Mouse (Mus musculus) c-Kit-positive CD71-positive TER-119-negative erythroid progenitor cells, embryonic 14.5 days (primary cell): ENCODE data around the gene Fibp.
"Not testable (repeated sequence)": the region's sequence is repeated elsewhere in the genome, so short reads cannot be mapped to it uniquely, and the experiment has no call there.

Experiments used
- DNase-seq: peaks from one replicate; pipeline ENCODE4 v3.0.0-alpha.2; 2013; ENCODE audit warnings: low read depth

Gene Fibp

DNA sequence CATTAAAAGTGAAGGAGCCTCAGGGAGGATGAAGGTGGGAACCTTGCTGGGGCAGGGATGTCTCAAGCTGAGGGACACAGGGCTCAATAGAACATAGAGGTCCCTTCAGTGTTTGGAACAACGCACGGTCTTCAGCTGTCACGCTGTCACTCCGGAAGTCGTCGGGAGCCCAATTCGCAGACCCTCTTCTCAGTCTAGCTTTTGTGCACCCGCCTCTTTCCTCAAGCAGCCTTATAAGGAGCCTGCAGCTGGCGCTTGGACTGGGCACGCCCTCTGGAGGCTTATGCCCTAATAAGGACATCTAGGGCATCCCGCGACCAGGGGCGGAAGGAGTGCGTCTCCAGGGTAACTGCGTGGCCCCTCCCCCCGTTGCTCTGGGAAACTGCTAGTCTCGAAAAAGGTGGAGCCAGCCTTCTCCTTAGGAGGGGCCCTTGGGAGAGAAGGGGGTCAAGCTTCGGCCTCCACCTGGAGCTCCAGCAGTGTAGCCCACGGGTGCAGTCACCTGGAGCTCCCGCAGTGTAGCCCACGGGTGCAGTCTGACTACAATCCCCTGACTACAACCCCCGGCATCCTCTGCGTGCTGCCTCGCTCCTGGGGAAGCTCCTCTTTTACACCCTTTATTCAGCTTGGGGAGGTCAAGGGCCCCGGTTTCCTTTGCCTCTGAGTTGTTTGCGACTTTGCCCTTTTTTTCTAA lies 28.6 kb downstream of the Fibp start:
- DNase-seq = peak; percentile 97

DNA sequence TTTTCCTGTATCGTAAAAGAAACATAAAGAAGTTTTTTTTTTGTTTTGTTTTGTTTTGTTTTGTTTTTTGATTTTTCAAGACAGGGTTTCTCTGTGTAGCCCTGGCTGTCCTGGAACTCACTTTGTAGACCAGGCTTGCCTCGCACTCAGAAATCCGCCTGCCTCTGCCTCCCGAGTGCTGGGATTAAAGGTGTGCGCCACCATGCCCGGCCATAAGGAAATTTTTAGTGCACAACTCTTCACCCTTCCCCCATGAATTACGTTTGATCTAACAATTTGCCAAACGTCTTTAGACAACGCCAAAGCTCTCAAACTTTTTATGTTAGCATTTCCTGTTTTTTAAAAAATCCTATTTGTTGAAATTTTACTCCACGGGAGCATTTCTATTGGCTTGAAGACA lies 29.3 kb downstream of the Fibp start:
- not testable (repeated sequence) for DNase-seq

DNA sequence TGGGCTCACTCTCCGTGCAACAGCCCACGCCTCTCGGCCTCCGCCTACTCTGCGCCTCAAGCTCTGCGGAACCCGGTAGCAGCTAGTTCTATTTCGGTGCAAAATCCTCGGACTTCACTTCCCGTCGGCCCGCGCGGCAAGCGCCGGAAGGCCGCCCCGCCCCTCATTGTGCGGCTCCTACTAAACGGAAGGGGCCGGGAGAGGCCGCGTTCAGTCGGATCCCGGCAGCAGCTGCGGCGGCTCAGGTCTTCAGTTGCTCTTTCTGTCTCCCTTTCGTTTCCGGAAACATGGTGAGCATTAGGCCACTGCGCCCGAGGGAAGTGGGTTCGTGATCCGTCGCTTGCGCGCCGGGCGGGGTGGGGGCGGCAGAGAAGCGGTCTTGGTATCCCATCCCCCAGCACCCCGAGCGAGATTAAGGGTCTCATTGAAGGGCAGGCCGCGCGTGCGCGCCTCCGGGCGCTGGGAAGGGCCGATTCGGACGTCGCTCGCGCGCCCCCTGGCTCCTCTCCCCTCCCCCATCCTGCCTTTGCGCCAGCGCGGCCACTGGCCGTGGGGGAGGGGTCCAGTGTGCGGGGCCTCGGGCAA lies 30.0 kb downstream of the Fibp start, which contains the start of gene Cfl1:
Cfl1 (plus strand) TSS at position 143 of the 585 bp plus-strand sequence.
- peak; percentile 93 for DNase-seq

DNA sequence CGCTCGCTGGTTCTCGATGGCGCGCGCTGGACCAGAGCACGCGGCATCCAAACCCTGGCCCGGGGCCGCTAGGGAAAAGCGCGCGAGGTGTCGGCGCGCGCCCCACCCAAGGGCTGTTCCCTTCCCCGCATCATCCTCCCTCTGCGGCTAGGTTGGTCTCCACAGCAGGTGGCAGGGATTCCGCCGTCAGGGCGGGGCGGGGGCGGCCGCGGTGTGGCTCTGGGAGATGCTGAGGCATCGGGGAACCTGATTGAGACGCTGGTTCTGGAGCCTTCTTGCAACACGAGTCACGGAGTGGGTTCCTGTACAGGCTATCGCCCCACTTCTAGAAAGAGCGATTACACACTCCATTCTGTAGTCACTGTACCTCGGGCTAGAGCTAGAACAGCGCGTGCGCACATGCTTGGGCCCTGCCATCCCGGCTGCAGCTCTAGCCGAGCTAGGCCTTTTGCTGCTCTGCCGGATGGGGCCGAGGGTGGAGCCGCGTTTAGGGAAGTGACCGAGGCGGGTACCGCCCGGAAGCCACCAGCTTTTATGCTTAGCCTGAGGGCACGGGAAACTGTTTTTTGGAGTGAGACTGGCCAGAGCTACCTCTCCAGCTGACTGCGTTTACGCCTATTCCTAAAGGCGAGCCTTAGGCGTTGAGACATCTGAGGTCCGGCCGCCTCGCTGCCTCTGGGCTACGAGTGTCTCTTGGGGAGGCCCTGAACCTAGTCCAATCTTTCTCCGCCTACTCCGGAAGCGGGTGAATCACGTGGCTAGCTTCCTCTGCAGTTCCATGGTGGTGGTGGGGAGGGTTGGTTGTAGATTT lies 30.7 kb downstream of the Fibp start:
- DNase-seq = peak; percentile 78

DNA sequence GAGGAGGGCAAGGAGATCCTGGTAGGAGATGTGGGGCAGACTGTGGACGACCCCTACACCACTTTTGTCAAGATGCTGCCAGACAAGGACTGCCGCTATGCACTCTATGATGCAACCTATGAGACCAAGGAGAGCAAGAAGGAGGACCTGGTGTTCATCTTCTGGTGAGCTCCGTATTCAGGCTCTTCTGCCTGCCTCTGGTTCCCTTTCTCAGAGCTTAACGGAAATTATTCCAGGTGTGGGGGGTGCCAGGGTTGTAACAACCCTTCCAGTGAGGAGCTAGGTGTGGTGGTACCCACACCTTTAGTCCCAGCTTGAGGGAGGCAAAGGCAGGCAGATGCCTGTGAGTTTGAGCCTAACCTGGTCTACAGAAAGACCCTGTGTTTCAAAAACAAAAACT lies 32.2 kb downstream of the Fibp start:
- DNase-seq = no peak

DNA sequence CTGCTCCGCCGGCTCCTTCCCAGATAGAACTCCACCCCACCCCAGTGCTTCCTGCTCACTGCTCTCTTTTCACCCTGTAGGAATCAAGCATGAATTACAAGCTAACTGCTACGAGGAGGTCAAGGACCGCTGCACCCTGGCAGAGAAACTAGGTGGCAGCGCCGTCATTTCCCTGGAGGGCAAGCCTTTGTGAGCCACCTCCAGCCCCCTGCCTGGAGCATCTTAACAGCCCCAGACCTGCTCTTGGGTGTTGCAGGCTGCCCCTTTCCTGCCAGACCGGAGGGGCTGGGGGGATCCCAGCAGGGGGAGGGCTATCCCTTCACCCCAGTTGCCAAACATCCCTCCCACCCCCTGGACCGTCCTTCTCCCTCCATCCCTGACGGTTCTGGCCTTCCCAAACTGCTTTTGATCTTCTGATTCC lies 32.9 kb downstream of the Fibp start:
- not testable (repeated sequence) for DNase-seq

DNA sequence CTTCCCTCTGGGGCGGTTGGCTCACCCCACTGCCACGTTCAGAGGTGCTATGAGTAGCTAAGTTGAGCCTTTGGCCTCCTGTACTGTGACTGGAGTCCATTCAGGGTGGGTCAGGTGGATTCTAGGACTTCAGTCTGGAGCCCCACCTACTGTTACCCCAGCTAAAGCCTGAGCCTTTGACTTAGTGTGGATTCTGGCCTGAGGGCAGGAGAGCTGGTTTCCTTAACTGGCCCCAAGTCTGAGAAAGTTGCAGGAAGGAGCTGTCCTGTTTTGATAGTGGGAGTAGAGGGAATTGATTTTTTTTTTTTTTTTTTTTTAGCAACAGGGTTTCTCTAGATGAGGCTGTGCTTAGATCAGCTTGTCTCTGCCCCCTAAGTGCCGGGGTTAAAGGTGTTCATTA lies 33.9 kb downstream of the Fibp start:
- DNase-seq = no peak

DNA sequence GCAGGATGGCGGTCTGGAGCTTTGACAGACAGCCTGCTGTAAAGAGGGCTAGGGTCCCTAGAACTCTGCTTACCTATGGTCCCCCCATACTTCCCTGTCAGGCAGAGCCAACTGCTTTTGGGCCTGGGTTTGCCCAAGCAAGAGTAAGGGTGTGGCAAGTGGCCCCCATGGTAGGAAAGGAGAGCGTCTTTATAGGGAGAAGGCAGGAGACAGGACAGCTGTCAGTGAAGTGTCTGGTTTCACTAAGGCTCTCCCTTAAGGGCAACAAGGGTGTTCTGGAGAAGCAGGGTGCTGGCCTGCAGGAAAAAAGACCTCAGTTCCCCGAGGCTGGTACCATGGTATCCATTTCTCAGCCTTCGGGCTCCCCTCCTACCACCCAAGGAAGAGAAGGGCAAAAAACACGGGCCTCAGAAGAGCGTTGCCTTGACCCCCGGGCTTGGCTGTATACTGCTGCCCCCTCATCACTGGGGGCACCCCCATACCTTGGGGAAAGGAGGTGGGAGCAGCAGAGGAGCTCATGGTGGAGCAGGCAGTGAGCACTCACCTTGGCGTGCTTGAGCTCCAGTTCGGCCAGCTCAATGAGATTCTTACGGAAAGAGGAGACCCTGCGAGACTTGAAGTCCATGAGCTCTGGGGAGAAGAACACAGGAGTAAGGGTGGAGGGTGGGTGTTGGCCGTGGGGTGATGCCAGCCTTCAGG lies 35.1 kb downstream of the Fibp start:
- DNase-seq = no peak

DNA sequence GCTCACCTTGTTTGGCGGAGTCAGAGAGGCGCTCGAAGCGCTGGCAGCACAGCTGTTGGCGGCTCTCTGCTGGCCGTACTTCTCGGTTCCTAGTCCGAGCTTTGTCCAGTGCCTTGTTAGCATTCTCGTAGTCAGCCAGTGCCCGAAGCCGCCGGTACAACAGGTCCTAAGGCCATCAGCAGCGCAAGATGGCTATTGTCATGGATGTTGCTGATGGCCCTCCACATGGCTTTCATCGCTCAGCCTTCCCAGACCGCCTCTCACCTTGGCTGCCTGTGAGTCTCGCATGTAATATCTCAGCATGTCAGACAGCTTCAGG lies 35.6 kb downstream of the Fibp start:
- DNase-seq = no peak

DNA sequence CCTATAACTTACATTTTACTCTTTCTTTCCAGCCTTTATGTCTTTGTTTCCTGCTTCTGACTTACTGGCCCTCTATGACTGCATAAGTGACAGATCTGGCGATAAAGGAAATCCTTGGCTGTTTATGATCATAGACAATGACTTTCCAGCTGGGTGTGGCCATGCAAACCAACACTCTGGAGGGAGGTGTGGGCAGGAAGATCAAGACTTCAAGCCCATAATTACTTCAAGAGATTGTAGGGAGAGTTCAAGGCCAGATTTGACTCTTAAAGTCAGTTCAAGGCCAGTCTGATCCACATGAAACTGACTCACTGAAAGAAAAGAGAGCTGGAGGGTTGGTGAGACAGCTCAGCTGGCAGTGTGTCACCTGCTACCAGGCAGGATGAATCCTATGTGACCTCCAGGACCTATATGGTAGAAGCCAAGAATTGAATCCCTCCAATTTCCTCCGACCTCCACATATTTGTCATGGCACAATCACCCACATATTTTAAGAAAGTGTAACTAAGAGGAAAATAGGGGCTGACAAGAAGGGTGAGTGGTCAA lies 40.0 kb downstream of the Fibp start:
- no peak for DNase-seq

DNA sequence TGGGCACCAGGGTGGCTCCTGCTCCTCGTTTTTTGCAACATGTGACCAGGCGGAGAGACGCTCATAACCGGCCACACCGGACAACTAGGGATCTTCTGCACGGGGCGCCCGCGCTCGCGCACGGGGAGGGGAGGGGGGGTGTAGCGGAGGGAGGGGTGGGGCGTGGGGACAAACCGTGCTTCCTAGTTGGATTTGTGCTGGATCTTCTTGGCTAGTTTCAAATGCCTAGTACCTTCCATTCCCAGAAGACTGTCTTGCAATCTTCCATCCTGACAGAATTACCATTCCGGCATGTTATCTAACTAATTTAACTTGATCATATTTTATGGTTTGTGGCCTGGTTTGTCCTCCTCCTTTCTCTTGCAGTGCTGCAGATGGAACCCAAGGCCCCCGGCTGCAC lies 43.3 kb downstream of the Fibp start, which contains the start of gene 1700020D05Rik:
1700020D05Rik (minus strand) TSS at position 101 of the 400 bp plus-strand sequence.
- no peak for DNase-seq

DNA sequence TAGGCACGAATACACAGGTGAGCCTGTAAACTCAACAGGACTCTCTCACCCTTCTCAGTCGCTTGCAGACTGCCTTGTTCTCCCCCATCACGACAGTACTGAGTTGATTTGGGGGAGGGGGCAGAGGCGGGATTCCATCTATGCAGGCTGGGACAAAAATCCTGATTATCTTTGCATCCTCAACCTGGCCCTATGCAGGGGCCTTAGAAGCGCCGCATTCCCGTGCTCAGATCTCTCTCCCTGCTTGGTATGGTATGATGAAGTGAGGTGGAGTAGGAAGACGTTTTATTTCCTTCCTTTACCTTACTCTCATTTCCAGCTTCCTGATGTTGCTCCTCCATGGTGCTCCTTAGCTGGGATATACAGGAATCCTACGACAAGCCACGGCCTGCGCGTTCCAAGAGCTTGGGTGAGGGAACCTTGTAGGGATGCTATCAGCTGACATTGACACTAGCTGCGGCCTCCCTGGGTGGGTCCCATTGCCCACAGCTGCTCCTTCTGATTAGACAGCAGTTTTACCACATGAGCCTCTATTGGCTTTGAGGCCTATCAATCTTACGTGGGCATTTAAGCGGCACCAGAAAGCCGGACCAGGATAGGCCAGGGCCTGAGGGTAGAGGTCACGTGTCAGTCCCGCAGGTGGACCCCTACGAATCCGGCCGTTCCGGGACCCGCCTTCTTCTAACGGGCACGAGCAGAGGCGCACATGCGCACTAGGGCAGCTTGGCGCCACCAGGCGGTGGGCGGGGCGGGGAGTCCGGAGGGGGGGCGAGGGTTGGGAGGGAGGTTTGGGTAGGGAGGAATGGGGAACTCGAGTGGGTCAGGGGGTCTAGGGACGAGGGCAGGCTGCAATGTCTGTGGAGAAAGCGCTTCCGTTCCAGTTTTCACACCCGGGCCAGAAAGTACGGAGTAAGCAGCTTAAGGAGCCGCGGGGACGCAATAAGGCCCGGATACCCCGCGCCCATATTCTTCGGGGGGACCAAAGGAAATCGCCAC lies 49.9 kb downstream of the Fibp start, which contains the start of gene Snx32:
Snx32 (minus strand) TSS at position 508 of the 996 bp plus-strand sequence.
- peak; percentile 98 for DNase-seq

DNA sequence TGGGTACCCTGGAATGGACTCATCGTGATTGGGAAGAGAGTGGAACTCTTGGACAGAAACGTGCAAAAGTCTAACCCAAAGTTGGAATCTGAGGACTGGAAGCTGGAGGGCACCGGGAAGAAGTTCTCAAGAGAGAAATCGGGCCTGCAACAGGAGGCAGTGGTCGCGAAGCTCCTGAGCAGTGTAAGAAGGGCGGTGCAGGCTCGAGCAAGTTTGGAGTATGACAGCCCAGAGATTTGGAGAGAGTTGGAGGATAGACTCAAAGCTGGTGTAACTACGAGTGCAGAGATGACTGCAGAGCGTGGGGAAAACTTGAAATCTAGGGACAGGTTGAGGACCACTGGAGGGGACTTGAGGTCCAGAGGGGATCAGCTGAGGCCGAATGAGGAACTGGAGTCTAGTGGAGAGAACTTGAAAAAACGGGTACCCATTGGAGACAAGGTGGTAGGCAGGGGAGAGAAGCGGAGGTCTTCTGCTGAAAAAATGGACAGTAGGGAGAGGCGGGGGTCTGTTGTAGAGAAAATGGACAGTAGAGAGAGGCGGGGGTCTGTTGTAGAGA lies 50.7 kb downstream of the Fibp start:
- DNase-seq = no peak

DNA sequence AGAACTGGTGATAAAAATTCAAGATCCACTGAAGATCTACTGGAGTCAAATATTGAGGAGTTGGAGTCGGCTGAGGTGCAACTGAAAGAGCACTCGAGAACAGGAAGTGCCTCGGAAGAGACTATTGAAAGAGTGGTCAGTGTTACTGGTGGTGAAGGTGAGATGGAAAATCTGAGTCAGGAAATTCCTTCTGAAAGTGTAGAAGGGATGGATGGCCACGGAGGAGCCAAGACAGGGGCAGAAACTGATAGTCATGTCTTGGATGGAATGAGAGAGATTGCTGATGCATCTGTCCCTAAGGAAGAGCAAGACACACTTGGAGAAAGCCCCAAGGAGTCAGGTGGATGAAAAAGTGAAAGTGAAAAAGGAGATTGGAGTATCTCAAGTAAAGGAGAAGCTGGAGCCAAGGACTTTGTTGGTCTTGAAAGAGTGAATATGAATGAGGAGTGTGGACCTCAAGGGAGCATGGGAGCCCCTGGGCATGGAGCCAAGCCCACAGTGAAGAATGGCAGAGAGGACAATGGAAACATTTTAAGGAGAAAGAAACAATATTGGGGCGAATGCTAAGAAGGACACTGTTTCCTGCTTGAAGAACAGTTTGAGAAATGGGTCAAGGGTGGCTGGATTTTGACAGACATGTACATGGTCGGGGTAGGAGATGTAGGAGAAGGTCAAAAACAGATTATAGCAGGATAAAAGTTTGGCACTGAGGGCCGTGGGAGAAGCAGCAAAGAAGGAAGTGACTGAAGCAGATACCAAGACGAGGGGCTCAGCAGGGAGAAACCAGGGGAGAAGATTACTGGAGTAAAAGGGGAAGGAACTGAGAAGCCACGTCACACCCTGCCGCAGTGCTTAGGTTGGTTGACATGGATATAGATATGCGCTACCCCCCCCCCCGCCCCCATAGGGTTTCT lies 51.9 kb downstream of the Fibp start:
- no peak for DNase-seq

DNA sequence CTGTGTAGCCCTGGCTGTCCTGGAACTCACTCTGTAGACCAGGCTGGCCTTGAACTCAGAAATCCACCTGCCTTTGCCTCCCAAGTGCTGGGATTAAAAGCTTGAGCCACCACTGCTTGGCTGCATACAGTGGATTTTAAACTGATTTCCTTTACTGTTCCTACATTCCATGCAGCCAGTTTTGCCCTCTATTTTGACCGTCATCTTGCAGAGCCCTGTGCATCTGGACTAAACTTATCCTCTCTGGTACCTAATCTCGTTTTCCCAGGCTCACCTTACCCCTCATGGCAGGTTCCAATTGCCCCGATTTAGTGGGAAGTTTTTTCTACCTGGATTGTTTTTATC lies 52.6 kb downstream of the Fibp start:
- no peak for DNase-seq
